Comparison of ENCODE assay signal across 7 mouse cellular contexts in the genomic region with DNA sequence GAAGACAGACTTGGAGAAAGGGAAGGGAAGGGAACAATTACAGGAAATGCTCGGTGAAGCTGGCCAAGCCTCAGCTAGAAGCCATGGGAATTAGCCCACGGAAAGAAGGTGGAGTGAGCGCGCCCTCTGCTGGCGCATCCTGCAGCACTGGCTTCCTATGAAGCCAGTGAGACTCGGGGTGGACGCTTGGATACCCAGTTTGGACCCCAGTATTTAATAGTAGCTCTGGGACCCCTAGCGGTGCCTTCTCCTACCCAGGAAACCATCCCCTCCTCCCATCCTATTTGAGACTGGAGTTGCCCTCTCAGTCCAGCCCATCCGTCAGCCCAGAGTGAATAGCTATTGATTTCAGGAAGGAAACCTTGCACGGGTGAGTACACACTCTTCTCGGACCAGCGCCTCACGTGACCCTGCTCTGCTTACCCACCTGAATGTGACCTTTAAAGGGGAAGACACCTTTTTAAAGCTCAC. TPM values are rescaled to one million over a fixed set of nuclear protein-coding genes. Genes with fewer than 3 reads are reported as not detected.
DNase-seq lines count a peak whose midpoint lies in the region; ATAC-seq and TF ChIP-seq lines count a peak whose summit lies in the region.

A gene (plus strand): TSS at position 278 of the 471 bp plus-strand sequence.

- peak within 1 kb of the TSS; percentile 23; the same call in 1 of the 2 replicates for H3K27ac ChIP-seq in bone marrow macrophage, adult 2 months (ENCODE audit: insufficient read depth, low read depth, low read length)
- no peak within 1 kb of the TSS for H3K27ac ChIP-seq in embryonic facial prominence, embryonic 11.5 days (replicated peaks; ENCODE audit: low read depth, low read length)
- H3K27ac ChIP-seq in heart, adult 2 months = peak within 1 kb of the TSS; percentile 57
- H3K27ac ChIP-seq in limb, embryonic 10.5 days = peak within 1 kb of the TSS; percentile 80
- H3K27ac ChIP-seq in midbrain, embryonic 10.5 days (replicated peaks) = peak within 1 kb of the TSS; percentile 82

- 0 out of 2 replicates have a peak within 1 kb of the TSS, but pooled peaks have one; percentile 30 for H3K9ac ChIP-seq in embryonic facial prominence, embryonic 11.5 days (replicated peaks; ENCODE audit: low read length)
- H3K9ac ChIP-seq in heart, adult 2 months (ENCODE audit: low read depth, low read length) = peak within 1 kb of the TSS; percentile 22

- H3K79me2 ChIP-seq in heart, adult 2 months (replicated peaks; ENCODE audit: control insufficient read depth, insufficient read depth, low read length) = no peaks in the 10 kb centered on the region

- H3K4me1 ChIP-seq in bone marrow macrophage, adult 2 months (ENCODE audit: control insufficient read depth, insufficient read depth, low read length) = peaks cover 33% of the 10 kb centered on the region
- H3K4me1 ChIP-seq in embryonic facial prominence, embryonic 11.5 days (ENCODE audit: control insufficient read depth, insufficient read depth, low read length) = peaks cover 2% of the 10 kb centered on the region; the same call in 1 of the 2 replicates
- H3K4me1 ChIP-seq in heart, adult 2 months (ENCODE audit: control insufficient read depth, insufficient read depth, low read length) = peaks cover 13% of the 10 kb centered on the region
- peaks cover 24% of the 10 kb centered on the region for H3K4me1 ChIP-seq in limb, embryonic 10.5 days
- H3K4me1 ChIP-seq in midbrain, embryonic 10.5 days = peaks cover 27% of the 10 kb centered on the region

- peak within 1 kb of the TSS; percentile 26 for H3K4me2 ChIP-seq in embryonic facial prominence, embryonic 11.5 days (ENCODE audit: low read depth, low read length)

- peak; percentile 73 for ATAC-seq in embryonic facial prominence, embryonic 11.5 days (replicated peaks; ENCODE audit: insufficient number of reproducible peaks, low FRiP score, low TSS enrichment, low read depth)

- intact Hi-C loops in heart, adult 2 months (cut with DNase I) = loop anchor here (1.0 to 10.0 kb wide), 4 partner anchors 46 to 352 kb away; no protein-coding TSS in a partner anchor

- no peaks in the 10 kb centered on the region for H3K36me3 ChIP-seq in embryonic facial prominence, embryonic 11.5 days (replicated peaks; ENCODE audit: control insufficient read depth, insufficient read depth, low read depth, low read length)
- no peaks in the 10 kb centered on the region for H3K36me3 ChIP-seq in heart, adult 2 months (ENCODE audit: control insufficient read depth, insufficient read depth, low read length)
- no peaks in the 10 kb centered on the region for H3K36me3 ChIP-seq in limb, embryonic 10.5 days
- H3K36me3 ChIP-seq in midbrain, embryonic 10.5 days = no peaks in the 10 kb centered on the region

- DNase-seq in embryonic facial prominence, embryonic 11.5 days (ENCODE audit: low spot score) = peak; percentile 95
- DNase-seq in heart, adult 2 months = peak; percentile 86 to 90
- peak; percentile 92 for DNase-seq in kidney, adult 18-20 months
- DNase-seq in limb, embryonic 10.5 days (ENCODE audit: low spot score) = peak; percentile 94
- DNase-seq in midbrain, embryonic 10.5 days (ENCODE audit: low spot score) = peak; percentile 89
- peak; percentile 63 to 78 for DNase-seq in right cerebral cortex, postnatal 36 days (ENCODE audit: low spot score in 2 of 2)

- peak; percentile 96 for TF ChIP-seq CTCF in bone marrow macrophage, adult 2 months (IDR thresholded peaks at IDR 0.05; ENCODE audit: low read depth, low read length)
- peak; percentile 98 for TF ChIP-seq CTCF in heart, adult 2 months (IDR thresholded peaks at IDR 0.05)

- TF ChIP-seq POLR2A in bone marrow macrophage, adult 2 months (IDR thresholded peaks at IDR 0.05; ENCODE audit: borderline replicate concordance, low read depth, low read length) = no peak
- TF ChIP-seq POLR2A in heart, adult 2 months (IDR thresholded peaks at IDR 0.05; ENCODE audit: insufficient read depth, low read depth, low read length) = 0 out of 2 replicates have a peak, but pooled peaks have one; percentile 12

- H3K9me3 ChIP-seq in embryonic facial prominence, embryonic 11.5 days (replicated peaks; ENCODE audit: control insufficient read depth, low read length) = no peaks in the 10 kb centered on the region
- H3K9me3 ChIP-seq in limb, embryonic 10.5 days (replicated peaks) = no peaks in the 10 kb centered on the region
- no peaks in the 10 kb centered on the region for H3K9me3 ChIP-seq in midbrain, embryonic 10.5 days (replicated peaks)

- H3K27me3 ChIP-seq in embryonic facial prominence, embryonic 11.5 days (ENCODE audit: control insufficient read depth, insufficient read depth, low read length) = no peaks in the 10 kb centered on the region
- no peaks in the 10 kb centered on the region; the same call in 1 of the 2 replicates for H3K27me3 ChIP-seq in heart, adult 2 months (ENCODE audit: control insufficient read depth, insufficient read depth, low read length)
- H3K27me3 ChIP-seq in limb, embryonic 10.5 days (ENCODE audit: low read depth, poor library complexity, severe bottlenecking) = no peaks in the 10 kb centered on the region
- no peaks in the 10 kb centered on the region for H3K27me3 ChIP-seq in midbrain, embryonic 10.5 days (ENCODE audit: low read depth, poor library complexity, severe bottlenecking)

- H3K4me3 ChIP-seq in bone marrow macrophage, adult 2 months (ENCODE audit: insufficient read depth, low read length) = 0 out of 2 replicates have a peak within 1 kb of the TSS, but pooled peaks have one; percentile 4
- no peak within 1 kb of the TSS for H3K4me3 ChIP-seq in embryonic facial prominence, embryonic 11.5 days (ENCODE audit: low read depth, low read length)
- H3K4me3 ChIP-seq in heart, adult 2 months = peak within 1 kb of the TSS; percentile 25; the same call in 1 of the 2 replicates
- peak within 1 kb of the TSS; percentile 39 for H3K4me3 ChIP-seq in limb, embryonic 10.5 days
- H3K4me3 ChIP-seq in midbrain, embryonic 10.5 days = peak within 1 kb of the TSS; percentile 43

- 3% methylated on average over 13 of the region's 13 CpGs for WGBS in embryonic facial prominence, embryonic 11.5 days
- WGBS in heart, adult 2 months = 2% methylated on average over 13 of the region's 13 CpGs
- 0% methylated on average over 13 of the region's 13 CpGs for WGBS in limb, embryonic 10.5 days
- under 1% methylated on average over 13 of the region's 13 CpGs for WGBS in midbrain, embryonic 10.5 days

- TF ChIP-seq EP300 in heart, adult 2 months (IDR thresholded peaks at IDR 0.05; ENCODE audit: insufficient read depth, low read depth, low read length) = peak; percentile 98

RNA-seq across cellular contexts. Expression of the gene that starts here (rescaled TPM):
- not detected in 2 replicates for polyA plus RNA-seq in bone marrow macrophage, adult 2 months (2012; ENCODE audit: insufficient read depth, insufficient read length, missing spikeins)
- polyA plus RNA-seq in embryonic facial prominence, embryonic 11.5 days (2014; fragmentation: Nextera tagmentation; extraction: Ambion mirVana) = 0.33 and 0.70 TPM in 2 replicates
- total RNA-seq in heart, adult 2 months (2021) = not detected
- polyA plus RNA-seq in heart, adult 2 months (2012; rRNA removed) = not detected in 2 replicates
- not detected in 2 replicates for polyA plus RNA-seq in limb, embryonic 10.5 days (2016; fragmentation: Nextera tagmentation; extraction: Ambion mirVana)
- 0.10 TPM in 1 of 2 replicates, not detected in the other for polyA plus RNA-seq in midbrain, embryonic 10.5 days (2016; fragmentation: Nextera tagmentation; extraction: Ambion mirVana)

Comparison
In these comparisons a context has a peak if more than half of its experiments do, and no peak if none do; other contexts are left out.
1. Peak in DNase-seq, ATAC-seq, H3K9ac ChIP-seq and H3K4me2 ChIP-seq in embryonic facial prominence, embryonic 11.5 days; RNA of the gene not detected or under 1 TPM.
2. Peak in DNase-seq, H3K4me3 ChIP-seq, H3K27ac ChIP-seq and H3K9ac ChIP-seq in heart, adult 2 months; RNA of the gene not detected or under 1 TPM.
3. Peak in DNase-seq, H3K4me3 ChIP-seq and H3K27ac ChIP-seq in limb, embryonic 10.5 days; RNA of the gene not detected or under 1 TPM.
4. Peak in DNase-seq, H3K4me3 ChIP-seq and H3K27ac ChIP-seq in midbrain, embryonic 10.5 days; RNA of the gene not detected or under 1 TPM.